Mouse (Mus musculus) CD8-positive naive resting alpha-beta T cell, adult 2 months (primary cell): Measurements from ENCODE around the gene Ypel3.
"Not testable (repeated sequence)": the region's sequence is repeated elsewhere in the genome, so short reads cannot be mapped to it uniquely, and the experiment has no call there.

Experiments used
- DNase-seq, 2 experiments: peaks; one replicate each; pipeline ENCODE4 v3.0.0; 2022; ENCODE audit warnings: low read depth in 2 of 2, low spot score in 2 of 2

Ypel3 gene

DNA sequence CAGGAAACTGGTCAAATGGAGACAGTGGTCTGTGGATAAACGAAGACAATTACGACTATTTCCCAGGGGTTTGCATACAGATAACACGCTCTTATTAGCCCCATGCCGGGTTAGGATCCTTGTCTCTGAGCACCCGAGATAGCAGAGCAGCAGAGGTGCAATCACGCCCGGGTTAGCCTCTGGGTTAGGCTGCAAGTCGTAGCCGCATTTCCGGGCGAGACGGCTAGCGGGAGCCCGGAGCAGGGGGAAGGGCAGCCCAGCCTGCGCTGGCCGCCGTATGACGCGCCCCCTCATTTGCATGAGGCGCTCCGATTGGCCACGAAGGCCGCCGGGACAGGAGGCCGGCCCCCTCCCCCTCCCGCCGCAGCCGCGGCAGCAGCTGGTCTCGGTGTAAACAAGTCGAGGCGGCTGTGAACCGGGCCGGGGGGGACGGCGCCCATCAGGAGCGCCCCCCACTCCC is at the start of gene Ypel3:
Gene Ypel3 (plus strand): TSS at position 358 of the 460 bp plus-strand sequence.
- peak; percentile 84 to 85 for DNase-seq

DNA sequence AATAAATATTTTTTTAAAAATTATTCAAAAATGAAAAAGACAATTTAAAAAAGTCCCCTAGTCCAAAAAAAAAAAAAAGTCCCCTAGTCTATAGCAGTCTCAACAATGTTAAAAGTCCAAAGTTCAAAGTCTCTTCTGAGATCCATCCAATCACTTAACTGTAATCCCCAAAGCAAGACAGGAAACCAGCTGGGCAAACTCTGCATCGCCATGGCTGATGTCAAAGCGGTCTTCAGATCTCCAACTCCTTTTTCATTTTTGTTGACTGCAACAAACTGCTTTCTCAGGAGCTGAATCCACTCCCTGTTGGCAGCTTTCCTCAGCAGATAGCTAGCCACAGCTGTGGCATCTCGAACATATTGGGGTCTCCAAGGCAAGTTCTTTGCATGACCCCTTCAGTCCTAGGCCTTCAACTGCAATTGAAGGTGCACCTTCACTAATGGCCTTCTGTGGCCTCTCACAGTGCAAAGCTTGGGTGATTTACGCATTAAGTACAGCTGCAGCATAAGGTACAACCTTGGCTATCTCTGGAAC is 46.4 kb upstream of the Ypel3 start:
- DNase-seq: not testable (repeated sequence)

DNA sequence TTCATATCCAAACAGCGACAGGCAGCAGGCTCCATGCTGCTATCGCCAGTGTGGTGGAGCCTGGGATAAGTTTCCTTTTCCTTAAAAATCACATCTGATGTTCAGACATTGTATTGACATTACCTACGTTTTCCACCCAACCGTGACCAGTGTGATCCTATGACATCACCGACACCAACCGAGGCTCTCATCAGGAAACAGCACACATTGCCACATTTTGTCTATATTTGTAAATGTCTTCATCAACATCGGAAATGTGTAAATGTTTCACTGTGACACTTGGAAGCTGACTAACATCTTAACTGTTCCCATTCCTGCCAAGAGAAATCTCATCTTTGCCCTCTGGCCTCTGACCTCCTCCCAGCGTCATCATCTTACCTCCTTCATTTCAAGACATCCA is 40.6 kb upstream of the Ypel3 start:
- no peak for DNase-seq

- DNase-seq: no peak
Measured at GRCm38 (mm10) chr7:126739551-126739950, 37.2 kb upstream of the Ypel3 start.

GRCm38 (mm10) chr7:126740132-126740735 is 36.5 kb upstream of the Ypel3 start:
- DNase-seq: no peak

DNA sequence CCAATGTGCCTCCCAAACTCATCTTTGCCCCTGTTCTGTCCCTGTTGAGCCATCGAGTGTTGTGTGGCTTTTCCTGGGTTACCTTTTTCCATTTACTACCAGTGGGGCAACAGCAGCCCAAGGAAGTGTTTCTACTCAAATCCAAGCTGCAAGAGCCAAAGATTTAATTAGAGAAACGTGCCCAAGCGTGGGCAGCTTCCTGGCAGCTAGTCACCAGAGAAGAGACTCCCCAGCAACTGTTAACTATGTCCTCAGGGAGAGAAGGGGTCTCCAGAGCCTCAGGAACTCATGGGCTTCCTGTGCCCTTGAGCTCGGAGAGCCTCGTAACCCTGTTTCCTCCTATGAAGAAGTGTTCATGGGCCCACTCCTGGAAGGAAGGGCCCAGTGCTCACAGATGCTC is 35.8 kb upstream of the Ypel3 start:
- DNase-seq: no peak

- no peak for DNase-seq
Measured at GRCm38 (mm10) chr7:126741452-126741851, 35.3 kb upstream of the Ypel3 start.

- DNase-seq: no peak
Measured at GRCm38 (mm10) chr7:126741964-126742482, 34.7 kb upstream of the Ypel3 start.

DNA sequence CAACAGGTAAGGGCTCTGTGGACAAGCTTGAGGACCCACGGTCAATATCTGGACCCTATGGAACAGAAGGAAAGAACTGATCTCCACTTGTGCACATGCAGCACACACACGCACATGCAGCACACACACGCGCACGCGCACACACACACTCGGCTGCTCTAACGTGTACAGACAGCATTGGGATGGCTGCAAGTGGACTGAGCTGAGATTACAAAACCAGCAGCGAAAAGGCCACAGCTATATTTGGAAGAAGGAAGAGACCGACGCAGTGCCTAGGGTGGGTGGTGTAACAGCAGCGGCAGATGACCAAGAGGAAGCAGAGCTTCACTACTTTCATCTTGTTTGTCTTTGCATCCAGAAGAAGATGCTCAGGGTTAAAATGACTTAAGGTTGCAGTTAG is 30.7 kb upstream of the Ypel3 start:
- DNase-seq: no peak

GRCm38 (mm10) chr7:126746798-126747197 is 30.0 kb upstream of the Ypel3 start:
- no peak for DNase-seq

GRCm38 (mm10) chr7:126748824-126749223 is 27.9 kb upstream of the Ypel3 start:
- no peak for DNase-seq

DNA sequence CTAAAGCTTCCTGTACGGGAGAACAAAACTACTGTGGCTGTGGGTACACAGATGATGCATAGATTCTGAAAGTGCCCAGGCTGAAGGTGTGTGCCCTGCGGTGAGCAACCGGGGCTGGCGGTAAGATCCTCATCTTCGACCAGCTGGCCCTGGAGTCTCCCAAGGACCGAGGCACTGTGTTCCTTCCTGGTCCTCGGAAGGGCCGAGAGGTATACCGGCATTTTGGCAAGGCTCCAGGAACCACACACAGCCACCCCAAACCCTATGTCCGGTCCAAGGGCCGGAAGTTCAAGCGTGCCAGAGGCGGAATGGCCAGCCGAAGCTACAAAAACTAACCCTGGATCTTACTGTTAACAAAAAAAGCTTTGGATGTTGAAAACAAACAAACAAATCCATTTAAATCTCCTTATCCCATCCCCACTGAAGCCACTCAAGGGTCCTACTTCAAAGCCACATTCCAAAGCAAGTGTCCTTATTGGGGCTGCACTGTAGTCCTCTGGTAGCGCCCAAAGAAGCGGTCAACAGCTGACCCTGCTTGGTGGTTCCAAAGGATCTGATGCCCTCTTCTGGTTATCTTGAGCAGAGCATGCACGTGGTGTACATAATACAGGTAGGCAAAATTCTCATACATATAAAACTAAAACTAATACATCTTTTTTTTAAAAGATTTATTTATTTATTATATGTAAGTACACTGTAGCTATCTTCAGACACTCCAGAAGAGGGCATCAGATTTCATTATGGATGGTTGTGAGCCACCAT is 27.0 kb upstream of the Ypel3 start:
- no peak for DNase-seq

DNA sequence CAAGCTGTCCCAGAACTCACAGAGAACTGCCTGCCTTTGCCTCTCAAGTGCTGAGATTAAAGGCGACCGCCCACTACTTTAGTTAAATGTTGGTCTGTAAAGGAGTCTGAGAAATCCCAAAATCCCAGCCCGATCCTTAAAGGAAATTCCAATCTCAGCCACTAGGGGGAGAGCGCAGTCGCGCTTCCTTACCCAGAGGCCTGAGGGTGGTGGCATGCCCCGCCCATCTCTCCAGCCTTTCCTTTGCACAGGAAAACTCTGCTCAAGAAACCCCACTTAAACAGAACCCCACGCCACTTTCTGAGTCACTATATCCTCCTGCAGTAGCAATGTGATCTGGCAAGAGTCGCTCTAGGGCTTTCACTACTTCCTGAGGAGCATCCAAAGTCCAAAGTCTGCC is 21.9 kb upstream of the Ypel3 start:
- peak; percentile 47 to 62 for DNase-seq

- DNase-seq: no peak
Measured at GRCm38 (mm10) chr7:126758539-126758938, 18.2 kb upstream of the Ypel3 start.

DNA sequence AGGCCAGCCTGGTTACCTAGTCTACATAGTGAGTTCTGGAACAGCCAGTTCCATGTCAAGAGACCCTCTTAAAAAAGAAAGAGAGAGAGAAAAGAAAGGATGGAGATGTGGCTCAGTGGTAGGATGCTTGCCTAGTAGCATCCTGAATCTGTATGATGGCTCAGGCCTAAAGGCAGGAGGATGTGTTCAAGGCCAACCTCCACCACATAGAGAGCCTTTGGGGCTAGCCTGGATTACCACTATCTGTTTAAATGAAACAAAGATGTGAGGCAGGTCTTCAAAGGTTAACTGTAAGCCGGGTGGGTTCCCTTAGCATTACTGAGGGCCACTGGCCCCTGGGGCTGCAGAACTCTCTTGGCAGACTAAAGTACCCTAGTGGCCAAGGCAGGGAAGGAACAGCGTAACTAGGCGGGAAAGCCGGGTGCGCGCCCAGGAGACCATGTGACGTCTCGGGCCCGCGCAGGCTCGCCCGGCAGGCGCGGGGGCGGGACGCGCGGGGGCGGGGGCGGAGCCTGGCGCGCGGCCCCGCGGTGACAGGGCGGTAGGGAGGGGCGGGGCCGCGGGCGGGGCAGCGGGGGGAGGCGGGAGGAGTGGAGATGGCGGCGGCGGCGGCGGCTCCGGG is 17.6 kb upstream of the Ypel3 start, which contains the start of gene Mapk3:
Gene Mapk3 (plus strand): TSS at position 552 of the 622 bp plus-strand sequence.
- peak; percentile 88 to 90 for DNase-seq

DNA sequence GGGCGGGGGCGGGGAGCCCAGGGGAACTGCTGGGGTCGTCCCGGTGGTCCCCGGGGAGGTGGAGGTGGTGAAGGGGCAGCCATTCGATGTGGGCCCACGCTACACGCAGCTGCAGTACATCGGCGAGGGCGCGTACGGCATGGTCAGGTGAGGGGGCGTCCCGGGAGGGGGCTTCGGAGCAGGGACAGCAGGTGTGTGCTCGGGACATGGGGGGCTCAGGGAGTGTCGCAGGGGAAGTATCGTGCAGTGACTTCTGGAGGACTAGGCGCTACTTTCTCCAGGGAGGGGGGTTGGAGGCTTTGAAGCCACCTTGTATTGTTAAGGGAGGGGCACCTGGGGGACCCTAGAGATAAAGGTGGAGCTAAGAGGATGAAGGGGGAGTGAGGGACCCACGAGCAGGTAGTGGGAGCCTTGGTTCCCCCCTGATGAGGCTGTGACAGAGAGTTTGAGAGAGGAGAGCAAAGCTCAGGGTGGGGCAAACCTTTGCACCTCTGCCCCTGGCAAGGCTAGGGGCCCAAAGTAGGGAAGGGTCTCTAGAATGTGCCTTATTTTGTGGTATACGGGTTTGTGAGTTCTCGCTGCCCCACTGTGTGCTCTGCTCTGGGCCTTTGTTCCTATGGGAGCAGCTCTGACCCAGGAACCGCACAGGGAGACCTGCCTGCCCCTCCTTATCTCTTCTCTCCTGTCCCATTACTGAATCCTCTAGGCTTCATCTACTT is 16.9 kb upstream of the Ypel3 start:
- DNase-seq: no peak

DNA sequence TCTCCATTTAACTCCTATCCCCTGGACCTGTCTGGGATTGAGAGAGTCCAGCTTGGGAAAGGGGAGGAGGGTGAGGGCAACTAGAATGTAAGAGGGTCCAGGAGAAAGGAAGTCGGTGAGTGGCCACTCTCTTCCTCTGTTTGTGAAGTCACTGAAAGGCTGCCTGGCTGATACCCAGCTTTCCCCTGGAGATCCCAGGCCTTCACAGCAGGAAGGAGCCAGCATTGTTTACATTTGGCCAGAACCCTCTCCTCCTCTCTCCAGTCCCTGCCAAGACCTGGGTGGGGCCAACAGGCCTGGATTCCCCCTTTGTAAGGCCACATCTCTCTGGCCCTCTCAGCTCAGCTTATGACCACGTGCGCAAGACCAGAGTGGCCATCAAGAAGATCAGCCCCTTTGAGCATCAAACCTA is 16.4 kb upstream of the Ypel3 start:
- DNase-seq: no peak

DNA sequence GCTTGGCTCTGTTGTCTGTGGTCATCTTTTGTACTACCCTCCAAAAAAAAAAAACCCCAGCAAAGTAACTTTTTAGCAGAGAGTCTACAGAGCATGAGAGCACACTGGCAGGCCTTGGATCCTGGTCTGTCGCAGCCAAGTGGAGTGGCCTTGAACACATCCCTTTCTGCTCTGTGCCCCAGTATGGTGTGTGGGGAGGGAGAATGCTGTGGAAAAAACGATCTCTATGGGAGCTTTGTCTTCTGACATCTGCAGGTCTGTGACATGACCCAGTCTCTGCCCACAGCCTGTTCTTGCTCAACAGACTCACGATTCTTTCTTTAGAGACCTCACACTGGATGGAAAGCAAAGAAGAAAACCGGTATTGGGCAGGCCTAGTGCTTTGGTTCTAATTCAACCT is 15.8 kb upstream of the Ypel3 start:
- DNase-seq: no peak

DNA sequence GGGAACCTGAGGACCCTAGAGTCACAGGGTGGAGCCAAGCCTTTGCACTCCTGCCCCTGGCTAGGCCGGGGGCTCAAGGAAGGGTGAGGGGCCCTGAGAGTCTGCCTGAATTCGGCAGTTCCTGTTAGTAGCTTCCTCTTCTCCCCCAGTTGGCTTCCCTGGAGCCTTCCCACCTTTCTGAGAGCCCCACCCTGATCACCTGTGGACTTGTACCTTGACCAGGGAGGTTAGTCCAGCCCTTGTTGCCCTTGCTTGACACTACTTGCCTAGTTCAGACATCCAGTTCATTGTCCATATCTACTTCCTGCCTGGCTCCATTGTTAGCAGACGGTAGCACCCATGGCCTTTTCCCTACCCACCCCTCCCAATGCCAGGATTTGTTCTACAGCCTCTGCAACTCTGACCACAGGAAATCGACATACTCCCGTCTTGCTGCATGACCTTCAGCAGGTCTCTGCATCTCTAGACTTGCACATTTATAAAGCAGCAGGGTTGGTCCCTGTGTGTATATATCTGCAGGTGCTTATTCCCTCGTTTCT is 15.2 kb upstream of the Ypel3 start:
- DNase-seq: no peak

- DNase-seq: no peak
Measured at GRCm38 (mm10) chr7:126762471-126763008, 14.2 kb upstream of the Ypel3 start.
